Mouse (Mus musculus): Measurements from ENCODE around the gene Nup210. TPM values are rescaled to one million over a fixed set of nuclear protein-coding genes. Genes with fewer than 3 reads are reported as not detected.

The Nup210 gene
- total and polyA plus RNA-seq, 3 experiments: 46.3 to 394 (median 71.5) TPM

DNA sequence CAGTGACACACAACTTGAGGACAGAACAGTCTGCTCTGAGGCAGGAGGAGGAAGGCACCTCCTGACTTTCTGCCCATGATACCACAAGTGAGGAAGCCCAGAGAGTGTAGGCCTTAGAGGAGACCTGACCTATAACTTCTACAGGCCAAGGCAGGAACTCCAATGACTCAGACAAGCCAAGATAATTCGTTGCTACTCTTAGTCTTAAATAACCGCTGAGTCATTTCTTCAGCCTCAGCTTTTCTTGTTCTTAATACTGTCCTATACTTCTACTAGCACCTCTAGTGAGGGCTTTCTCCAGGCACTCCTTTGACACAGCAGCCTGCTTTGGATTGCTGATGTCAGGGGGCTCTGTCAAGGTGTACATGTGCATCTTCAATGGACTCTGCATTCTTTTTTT lies 55.3 kb downstream of the Nup210 start:
- TF ChIP-seq SIN3A (IDR thresholded peaks at IDR 0.05; ENCODE audit: low read length): no peak
- no peak for TF ChIP-seq NRF1 (IDR thresholded peaks at IDR 0.05; ENCODE audit: insufficient read depth, low read depth, low read length, poor library complexity, severe bottlenecking)
- TF ChIP-seq BHLHE40 (IDR thresholded peaks at IDR 0.05; ENCODE audit: borderline replicate concordance, low read depth, low read length): no peak
- TF ChIP-seq ETS1 (IDR thresholded peaks at IDR 0.05; ENCODE audit: low read depth, low read length): no peak
- no peak for TF ChIP-seq HCFC1 (IDR thresholded peaks at IDR 0.05; ENCODE audit: low read depth, low read length)
- TF ChIP-seq POLR2AphosphoS5 (IDR thresholded peaks at IDR 0.05; ENCODE audit: borderline replicate concordance, low read depth, low read length): no peak
- no peak for TF ChIP-seq SMC3 (IDR thresholded peaks at IDR 0.05; ENCODE audit: low read depth, low read length)
- H3K79me2 ChIP-seq (ENCODE audit: control insufficient read depth, insufficient read depth, low read length, poor library complexity): no peaks in the 10 kb centered on the region
- H3K27ac ChIP-seq (ENCODE audit: control insufficient read depth, low read depth, low read length): no peak overlapping the region
- no peaks in the 10 kb centered on the region for H3K4me1 ChIP-seq (ENCODE audit: control insufficient read depth in 1 of 2, insufficient read depth in 2 of 2, low read length in 2 of 2)
- H3K36me3 ChIP-seq (ENCODE audit: control insufficient read depth in 1 of 2, insufficient read depth in 2 of 2, low read length in 2 of 2): peaks cover 0 to 6% of the 10 kb centered on the region in 2 experiments; a peak in 2 of 4 replicates
- no peak for DNase-seq (ENCODE audit: low read depth, low spot score)
- no peak overlapping the region for H3K9ac ChIP-seq (ENCODE audit: control insufficient read depth, low read depth, low read length, poor library complexity, severe bottlenecking)
- no peak overlapping the region for H3K4me3 ChIP-seq (ENCODE audit: control insufficient read depth in 1 of 2, insufficient read depth in 1 of 2, low read depth in 2 of 2, low read length in 2 of 2)
- H3K27me3 ChIP-seq (ENCODE audit: control insufficient read depth in 1 of 2, insufficient read depth in 2 of 2, low read length in 2 of 2): no peaks in the 10 kb centered on the region
- H3K9me3 ChIP-seq (replicated peaks; ENCODE audit: insufficient read depth, low read length): no peaks in the 10 kb centered on the region

- DNase-seq (ENCODE audit: low read depth, low spot score): peak; percentile 40
- Histone ChIP-seq H3K79me2 (ENCODE audit: control insufficient read depth, insufficient read depth, low read length, poor library complexity) (no peaks in the 10 kb centered on the region), H3K9ac (ENCODE audit: control insufficient read depth, low read depth, low read length, poor library complexity, severe bottlenecking) (no peak overlapping the region), H3K27me3 (ENCODE audit: control insufficient read depth in 1 of 2, insufficient read depth in 2 of 2, low read length in 2 of 2) (no peaks in the 10 kb centered on the region), H3K27ac (ENCODE audit: control insufficient read depth, low read depth, low read length) (no peak overlapping the region), H3K9me3 (replicated peaks; ENCODE audit: insufficient read depth, low read length) (no peaks in the 10 kb centered on the region), H3K36me3 (ENCODE audit: control insufficient read depth in 1 of 2, insufficient read depth in 2 of 2, low read length in 2 of 2) (peaks cover 0 to 6% of the 10 kb centered on the region in 2 experiments; a peak in 2 of 4 replicates), H3K4me3 (ENCODE audit: control insufficient read depth in 1 of 2, insufficient read depth in 1 of 2, low read depth in 2 of 2, low read length in 2 of 2) (no peak overlapping the region), H3K4me1 (ENCODE audit: control insufficient read depth in 1 of 2, insufficient read depth in 2 of 2, low read length in 2 of 2) (no peaks in the 10 kb centered on the region)
- TF ChIP-seq ZKSCAN1 (IDR thresholded peaks at IDR 0.05; ENCODE audit: low read depth, low read length) (no peak), CTCF (IDR thresholded peaks at IDR 0.05 in 2 of 3, conservative IDR thresholded peaks at IDR 0.05 in 1 of 3; ENCODE audit: control insufficient read depth in 1 of 3, insufficient read depth in 1 of 3, low read depth in 2 of 3, low read length in 3 of 3, poor library complexity in 1 of 3, severe bottlenecking in 1 of 3) (peak; percentile 69 to 93 (median 86)), SMC3 (IDR thresholded peaks at IDR 0.05; ENCODE audit: low read depth, low read length) (peak; percentile 65), RAD21 (IDR thresholded peaks at IDR 0.05; ENCODE audit: low read depth, low read length) (peak; percentile 23)
Measured at GRCm38 (mm10) chr6:91059711-91060110, 56.9 kb downstream of the Nup210 start.

DNA sequence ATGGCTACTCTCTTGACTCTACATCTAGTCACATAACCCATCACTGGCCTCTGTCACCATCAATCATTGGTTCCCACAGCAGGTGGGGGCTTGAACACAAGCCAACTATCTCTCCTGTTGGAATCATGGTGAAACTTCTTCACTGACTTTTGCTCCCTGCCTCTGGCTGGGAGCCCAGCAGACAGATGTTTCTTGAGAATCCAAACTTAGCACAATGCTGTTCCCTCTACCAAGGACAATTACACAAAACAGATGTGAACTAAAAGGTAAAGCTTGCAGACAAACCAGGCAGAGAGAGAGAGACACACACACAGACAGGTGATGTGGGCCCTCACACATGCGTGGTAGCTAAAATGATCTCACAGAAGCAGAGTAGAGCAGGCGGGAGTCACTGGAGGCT lies 58.6 kb downstream of the Nup210 start:
- no peak for DNase-seq (ENCODE audit: low read depth, low spot score)
- no peak overlapping the region for H3K4me3 ChIP-seq (ENCODE audit: control insufficient read depth in 1 of 2, insufficient read depth in 1 of 2, low read depth in 2 of 2, low read length in 2 of 2)
- H3K4me1 ChIP-seq (ENCODE audit: control insufficient read depth in 1 of 2, insufficient read depth in 2 of 2, low read length in 2 of 2): no peaks in the 10 kb centered on the region
- no peak overlapping the region for H3K9ac ChIP-seq (ENCODE audit: control insufficient read depth, low read depth, low read length, poor library complexity, severe bottlenecking)
- H3K79me2 ChIP-seq (ENCODE audit: control insufficient read depth, insufficient read depth, low read length, poor library complexity): no peaks in the 10 kb centered on the region
- H3K36me3 ChIP-seq (ENCODE audit: control insufficient read depth in 1 of 2, insufficient read depth in 2 of 2, low read length in 2 of 2): peaks cover 0 to 3% of the 10 kb centered on the region in 2 experiments; a peak in 2 of 4 replicates
- no peak for TF ChIP-seq MAZ (IDR thresholded peaks at IDR 0.05; ENCODE audit: low read depth, low read length)
- TF ChIP-seq TBP (IDR thresholded peaks at IDR 0.05; ENCODE audit: low read depth, low read length): no peak
- no peak for TF ChIP-seq USF2 (IDR thresholded peaks at IDR 0.05; ENCODE audit: borderline replicate concordance in 1 of 2, insufficient read depth in 1 of 2, low read depth in 1 of 2, low read length in 2 of 2)
- TF ChIP-seq SMC3 (IDR thresholded peaks at IDR 0.05; ENCODE audit: low read depth, low read length): no peak
- no peak for TF ChIP-seq RAD21 (IDR thresholded peaks at IDR 0.05; ENCODE audit: low read depth, low read length)
- TF ChIP-seq TCF12 (IDR thresholded peaks at IDR 0.05; ENCODE audit: low read depth, low read length): no peak
- no peak for TF ChIP-seq POLR2AphosphoS2 (IDR thresholded peaks at IDR 0.05; ENCODE audit: low read length)
- no peak for TF ChIP-seq ETS1 (IDR thresholded peaks at IDR 0.05; ENCODE audit: low read depth, low read length)
- no peak for TF ChIP-seq ZMIZ1 (IDR thresholded peaks at IDR 0.05; ENCODE audit: low read depth, low read length)
- no peak for TF ChIP-seq NRF1 (IDR thresholded peaks at IDR 0.05; ENCODE audit: insufficient read depth, low read depth, low read length, poor library complexity, severe bottlenecking)
- TF ChIP-seq ZKSCAN1 (IDR thresholded peaks at IDR 0.05; ENCODE audit: low read depth, low read length): no peak
- TF ChIP-seq USF1 (IDR thresholded peaks at IDR 0.05; ENCODE audit: low read depth, low read length): no peak
- no peak for TF ChIP-seq BHLHE40 (IDR thresholded peaks at IDR 0.05; ENCODE audit: borderline replicate concordance, low read depth, low read length)
- TF ChIP-seq UBTF (IDR thresholded peaks at IDR 0.05; ENCODE audit: borderline replicate concordance, insufficient read depth, low read depth, low read length): no peak
- no peak for TF ChIP-seq CTCF (IDR thresholded peaks at IDR 0.05 in 2 of 3, conservative IDR thresholded peaks at IDR 0.05 in 1 of 3; ENCODE audit: control insufficient read depth in 1 of 3, insufficient read depth in 1 of 3, low read depth in 2 of 3, low read length in 3 of 3, poor library complexity in 1 of 3, severe bottlenecking in 1 of 3)
- TF ChIP-seq KAT2A (conservative IDR thresholded peaks at IDR 0.05; ENCODE audit: low read depth, low read length): no peak
- no peak for TF ChIP-seq NELFE (IDR thresholded peaks at IDR 0.05; ENCODE audit: low read depth, low read length)
- no peaks in the 10 kb centered on the region for H3K27me3 ChIP-seq (ENCODE audit: control insufficient read depth in 1 of 2, insufficient read depth in 2 of 2, low read length in 2 of 2)
- H3K9me3 ChIP-seq (replicated peaks; ENCODE audit: insufficient read depth, low read length): no peaks in the 10 kb centered on the region
- H3K27ac ChIP-seq (ENCODE audit: control insufficient read depth, low read depth, low read length): no peak overlapping the region
